Mouse (Mus musculus) CH12.LX (cell line): ENCODE results near the gene Senp7. TPM values are rescaled to one million over a fixed set of nuclear protein-coding genes. Genes with fewer than 3 reads are reported as not detected.

ENCODE experiments used
- DNase-seq: peaks from one replicate; pipeline ENCODE4 v3.0.0-alpha.2; 2013; ENCODE audit errors: extremely low read depth
- H3K27ac ChIP-seq: 2 replicates; pipeline ENCODE4 v1.5.1; 2012; ENCODE audit warnings: low read depth, mild to moderate bottlenecking, control low read depth, moderate library complexity; ENCODE audit not compliant: insufficient read depth
- H3K27me3 ChIP-seq: replicated peaks from 2 replicates; pipeline ENCODE3; 2012; ENCODE audit warnings: inconsistent platforms
- H3K36me3 ChIP-seq, 2 experiments: replicated peaks in 1 of 2; 2 replicates each; pipeline versions ENCODE3 to v1.6.1; 2012; ENCODE audit warnings: inconsistent platforms in 1 of 2, low read length in 1 of 2, mild to moderate bottlenecking in 1 of 2, mixed read lengths in 1 of 2, moderate library complexity in 1 of 2; ENCODE audit not compliant: control insufficient read depth in 1 of 2, insufficient read depth in 1 of 2
- H3K4me1 ChIP-seq, 2 experiments: 2 replicates each; pipeline ENCODE4 v1.6.1; 2012; ENCODE audit warnings: inconsistent platforms in 1 of 2, moderate library complexity in 1 of 2; ENCODE audit not compliant: insufficient read depth in 2 of 2, control insufficient read depth in 1 of 2
- H3K4me2 ChIP-seq: 2 replicates; pipeline ENCODE4 v1.6.1; 2012; ENCODE audit warnings: low read depth, mild to moderate bottlenecking, control low read depth; ENCODE audit not compliant: poor library complexity, insufficient read depth, severe bottlenecking
- H3K4me3 ChIP-seq, 3 experiments: fragments of 150-350 bp in 1 of 3; sonication (generic) in 1 of 3; replicated peaks in 1 of 3; 2 replicates each; pipeline versions ENCODE3 to v1.5.1; 2011 to 2012; ENCODE audit warnings: low read depth in 2 of 3, low read length in 2 of 3, mild to moderate bottlenecking in 2 of 3, moderate library complexity in 2 of 3, control low read depth in 1 of 3, improper control_type of control experiment in 1 of 3, inconsistent platforms in 1 of 3, mixed read lengths in 1 of 3; ENCODE audit not compliant: poor library complexity in 1 of 3
- H3K79me2 ChIP-seq: replicated peaks from 2 replicates; pipeline ENCODE4 v1.6.1; 2012; ENCODE audit warnings: mild to moderate bottlenecking, moderate library complexity; ENCODE audit not compliant: control insufficient read depth, poor library complexity, insufficient read depth, severe bottlenecking; ENCODE audit errors: extremely low read depth
- H3K9ac ChIP-seq: 2 replicates; pipeline ENCODE4 v1.6.1; 2012; ENCODE audit warnings: low read depth, mild to moderate bottlenecking, control low read depth, moderate library complexity; ENCODE audit not compliant: insufficient read depth
- H3K9me3 ChIP-seq: replicated peaks from 2 replicates; pipeline ENCODE3; 2012; ENCODE audit warnings: low read length, inconsistent platforms, mixed read lengths
- BHLHE40 ChIP-seq: IDR thresholded peaks from 2 replicates; pipeline ENCODE4 v1.6.1; 2011; ENCODE audit warnings: mild to moderate bottlenecking, low read depth, low read length, improper control_type of control experiment
- CTCF ChIP-seq, 2 experiments: IDR thresholded peaks in 1 of 2; conservative IDR thresholded peaks in 1 of 2; 2 replicates each; pipeline ENCODE4 v1.5.1; 2011 to 2012; ENCODE audit warnings: low read depth in 2 of 2, low read length in 2 of 2, improper control_type of control experiment in 1 of 2, inconsistent platforms in 1 of 2, mild to moderate bottlenecking in 1 of 2, moderate library complexity in 1 of 2
- ELF1 ChIP-seq: IDR thresholded peaks from 2 replicates; pipeline ENCODE4 v1.6.1; 2014; ENCODE audit warnings: low read depth, mild to moderate bottlenecking, inconsistent platforms, low read length, improper control_type of control experiment
- EP300 ChIP-seq: IDR thresholded peaks from 2 replicates; pipeline ENCODE4 v1.6.1; 2011; ENCODE audit warnings: low read length, improper control_type of control experiment
- ETS1 ChIP-seq: conservative IDR thresholded peaks from 2 replicates; pipeline ENCODE4 v1.6.1; 2012; ENCODE audit warnings: low read depth, mild to moderate bottlenecking, inconsistent platforms, low read length, improper control_type of control experiment, moderate library complexity
- GABPA ChIP-seq: IDR thresholded peaks from 2 replicates; pipeline ENCODE4 v1.6.1; 2012; ENCODE audit warnings: low read depth, low read length, improper control_type of control experiment, inconsistent platforms; ENCODE audit not compliant: insufficient replicate concordance
- HCFC1 ChIP-seq: IDR thresholded peaks from 2 replicates; pipeline ENCODE4 v1.6.1; 2012; ENCODE audit warnings: low read depth, mild to moderate bottlenecking, inconsistent platforms, low read length, improper control_type of control experiment
- JUN ChIP-seq: IDR thresholded peaks from 2 replicates; pipeline ENCODE4 v1.6.1; 2011; ENCODE audit warnings: low read depth, mild to moderate bottlenecking, low read length, improper control_type of control experiment, moderate library complexity; ENCODE audit not compliant: insufficient read depth
- JUND ChIP-seq: conservative IDR thresholded peaks from 2 replicates; pipeline ENCODE4 v1.6.1; 2011; ENCODE audit warnings: low read depth, low read length, improper control_type of control experiment
- MAFK ChIP-seq: IDR thresholded peaks from 2 replicates; pipeline ENCODE4 v1.6.1; 2011; ENCODE audit warnings: low read length, improper control_type of control experiment; ENCODE audit not compliant: insufficient replicate concordance
- MAX ChIP-seq: IDR thresholded peaks from 2 replicates; pipeline ENCODE4 v1.6.1; 2011; ENCODE audit warnings: low read length, improper control_type of control experiment
- MEF2A ChIP-seq: IDR thresholded peaks from 2 replicates; pipeline ENCODE4 v1.6.1; 2014; ENCODE audit warnings: low read depth, mild to moderate bottlenecking, inconsistent platforms, low read length, improper control_type of control experiment, borderline replicate concordance
- MXI1 ChIP-seq: IDR thresholded peaks from 2 replicates; pipeline ENCODE4 v1.6.1; 2011; ENCODE audit warnings: mild to moderate bottlenecking, low read depth, low read length, improper control_type of control experiment
- MYC ChIP-seq: IDR thresholded peaks from 2 replicates; pipeline ENCODE4 v1.6.1; 2011; ENCODE audit warnings: low read depth, mild to moderate bottlenecking, improper control_type of control experiment, low read length
- POLR2A ChIP-seq: IDR thresholded peaks from 2 replicates; pipeline ENCODE4 v1.6.1; 2011; ENCODE audit warnings: low read depth, mild to moderate bottlenecking, improper control_type of control experiment, low read length
- POLR2AphosphoS2 ChIP-seq: IDR thresholded peaks from 2 replicates; pipeline ENCODE4 v1.6.1; 2011; ENCODE audit warnings: low read depth, low read length, improper control_type of control experiment
- SIN3A ChIP-seq: IDR thresholded peaks from 2 replicates; pipeline ENCODE4 v1.6.1; 2012; ENCODE audit warnings: low read length, improper control_type of control experiment, inconsistent platforms
- SMC3 ChIP-seq: IDR thresholded peaks from 2 replicates; pipeline ENCODE4 v1.6.1; 2011; ENCODE audit warnings: low read depth, low read length, improper control_type of control experiment
- TBP ChIP-seq: conservative IDR thresholded peaks from 2 replicates; pipeline ENCODE4 v1.6.1; 2011; ENCODE audit warnings: low read depth, low read length, improper control_type of control experiment
- TCF12 ChIP-seq: IDR thresholded peaks from 2 replicates; pipeline ENCODE4 v1.6.1; 2014; ENCODE audit warnings: low read depth, mild to moderate bottlenecking, inconsistent platforms, low read length, improper control_type of control experiment
- UBTF ChIP-seq: IDR thresholded peaks from 2 replicates; pipeline ENCODE4 v1.6.1; 2012; ENCODE audit warnings: low read depth, mild to moderate bottlenecking, inconsistent platforms, low read length, improper control_type of control experiment, moderate library complexity
- USF1 ChIP-seq: IDR thresholded peaks from 2 replicates; pipeline ENCODE4 v1.6.1; 2014; ENCODE audit warnings: low read depth, mild to moderate bottlenecking, inconsistent platforms, low read length, improper control_type of control experiment
- dilution Hi-C: fragments of 300-500 bp; cut with MboI; formaldehyde crosslinking; loops from 2 replicates; pipeline ENCODE4 v1.14.3; 2020; ENCODE audit warnings: low sequenced_read_pairs; ENCODE audit not compliant: extremely low pct_unique_long_range_greater_than_20kb, extremely low pct_ligation_motif_present
- in situ Hi-C: fragments of 300-500 bp; cut with MboI; formaldehyde crosslinking; loops from 3 replicates; pipeline ENCODE4 v1.14.3; 2019; ENCODE audit warnings: low sequenced_read_pairs, low pct_ligation_motif_present, low pct_unique_long_range_greater_than_20kb, mixed read lengths
- polyA plus RNA-seq: library from polyadenylated mRNA; unstranded; fragments of >175 nt; gene quantifications from 2 replicates; pipeline ENCODE4 v1.2.1, GENCODE M21; 2012; ENCODE audit warnings: low read depth; ENCODE audit not compliant: insufficient read length
- total RNA-seq, 2 experiments: library from RNA; depleted of rRNA; stranded (reverse); fragments of 300-350 nt in 1 of 2; fragments of >200 nt in 1 of 2; gene quantifications; 2 replicates each; pipeline ENCODE4 v1.2.3; 2012 to 2014

Gene Senp7
- total and polyA plus RNA-seq, 3 experiments, result 12.3 to 26.4 (median 15.5) TPM

- H3K9ac ChIP-seq, result no peak overlapping the region
- H3K36me3 ChIP-seq, result peaks cover 14 to 64% of the 10 kb centered on the region in 2 experiments
- no peaks in the 10 kb centered on the region; the same call in 1 of the 2 replicates for H3K79me2 ChIP-seq
- H3K4me1 ChIP-seq, result no peaks in the 10 kb centered on the region
- no peak overlapping the region for H3K27ac ChIP-seq
- H3K9me3 ChIP-seq, result peaks cover 8% of the 10 kb centered on the region
- dilution Hi-C loops (no loop called here), in situ Hi-C loops (no loop called here)
- H3K4me2 ChIP-seq, result no peak overlapping the region
- DNase-seq, result no peak
- H3K4me3 ChIP-seq, result peak overlapping the region in 1 of 3 experiments; percentile 33
- TF ChIP-seq GABPA (no peak), MXI1 (no peak), ELF1 (no peak), HCFC1 (no peak), MAX (no peak), POLR2AphosphoS2 (no peak), USF1 (no peak)
- TF ChIP-seq, all 38 proteins: peak for 0
- no peaks in the 10 kb centered on the region for H3K27me3 ChIP-seq
Measured at GRCm38 (mm10) chr16:56115706-56116105, 67.6 kb downstream of the Senp7 start.

GRCm38 (mm10) chr16:56116155-56116554, 68.0 kb downstream of the Senp7 start:
- Histone ChIP-seq H3K27me3 (no peaks in the 10 kb centered on the region), H3K4me1 (no peaks in the 10 kb centered on the region), H3K4me3 (peak overlapping the region in 1 of 3 experiments; percentile 33), H3K27ac (no peak overlapping the region), H3K9me3 (peaks cover 8% of the 10 kb centered on the region), H3K4me2 (no peak overlapping the region), H3K79me2 (no peaks in the 10 kb centered on the region; the same call in 1 of the 2 replicates), H3K9ac (no peak overlapping the region), H3K36me3 (peaks cover 15 to 65% of the 10 kb centered on the region in 2 experiments)
- peak; percentile 64 for DNase-seq
- dilution Hi-C loops (no loop called here), in situ Hi-C loops (no loop called here)
- no peak for TF ChIP-seq SIN3A
- 0 out of 2 replicates have a peak, but pooled peaks have one; percentile 19 for TF ChIP-seq BHLHE40

- in situ Hi-C loops, result no loop called here
- peaks cover 8% of the 10 kb centered on the region for H3K9me3 ChIP-seq
- no peaks in the 10 kb centered on the region for H3K4me1 ChIP-seq
- no peaks in the 10 kb centered on the region; the same call in 1 of the 2 replicates for H3K79me2 ChIP-seq
- no peaks in the 10 kb centered on the region for H3K27me3 ChIP-seq
- dilution Hi-C loops, result no loop called here
- H3K9ac ChIP-seq, result no peak overlapping the region
- no peak for DNase-seq
- H3K36me3 ChIP-seq, result peaks cover 13 to 60% of the 10 kb centered on the region in 2 experiments
- TF ChIP-seq JUND (no peak), UBTF (no peak), CTCF (conservative IDR thresholded peaks at IDR 0.05 in 1 of 2, IDR thresholded peaks at IDR 0.05 in 1 of 2; ENCODE audit: low read depth in 2 of 2, low read length in 2 of 2) (no peak), USF1 (no peak), MAFK (no peak), MEF2A (no peak), HCFC1 (no peak), MAX (no peak), BHLHE40 (no peak), TBP (no peak), ETS1 (no peak), EP300 (no peak), TCF12 (no peak), JUN (no peak), MYC (no peak), SMC3 (no peak), POLR2A (no peak)
- no peak overlapping the region for H3K27ac ChIP-seq
- no peak overlapping the region for H3K4me3 ChIP-seq
- no peak overlapping the region for H3K4me2 ChIP-seq
Measured at GRCm38 (mm10) chr16:56117327-56118180, 69.4 kb downstream of the Senp7 start.
